Mouse (Mus musculus) thymus, postnatal 14 days (tissue): ENCODE measurements around the gene Klk1.

Experiments used
- DNase-seq: peaks from one replicate; pipeline ENCODE4 v3.0.0; 2021

Klk1 gene

DNA sequence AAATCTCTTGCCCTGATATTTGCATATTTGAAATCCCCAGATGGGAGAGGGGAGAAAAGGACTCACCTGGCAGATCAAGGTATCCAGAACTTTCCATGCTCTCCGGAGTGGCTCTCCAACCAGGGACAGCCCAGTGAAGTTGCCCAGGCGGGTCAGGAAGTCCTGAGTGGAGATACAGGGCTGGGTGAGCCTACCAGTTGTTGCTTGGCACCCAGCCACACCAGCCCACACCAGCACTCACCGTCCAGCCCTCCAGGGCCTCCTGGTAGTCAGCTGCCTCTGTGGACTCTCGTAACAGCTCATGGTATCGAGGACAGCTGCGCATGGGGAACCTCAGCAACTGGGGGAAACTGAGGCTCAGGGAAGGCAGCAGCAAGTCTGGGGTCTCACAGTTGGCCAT lies 29.8 kb downstream of the Klk1 start:
- DNase-seq = no peak

DNA sequence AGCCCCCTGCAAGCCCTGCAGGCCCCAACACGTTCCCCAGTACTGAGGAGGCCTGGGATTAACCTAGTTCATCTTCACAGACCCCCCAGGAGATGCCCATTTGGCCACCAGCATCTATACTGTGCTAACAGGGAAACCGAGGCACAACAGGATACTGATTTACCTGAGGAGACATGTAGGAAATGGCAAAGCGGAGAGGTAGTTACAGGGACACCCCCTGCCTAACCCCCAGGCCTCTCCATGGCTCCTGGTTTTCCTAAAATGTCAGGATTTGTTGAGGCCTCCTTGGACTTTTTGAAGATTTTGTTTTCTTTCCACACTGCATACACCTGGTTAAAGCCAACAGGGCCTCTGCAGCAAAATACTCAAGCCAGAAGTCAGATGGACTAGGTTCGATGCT lies 32.1 kb downstream of the Klk1 start, which contains the start of gene Acp4:
TSS of gene Acp4 (minus strand) at position 101 of the 400 bp plus-strand sequence.
- no peak for DNase-seq

DNA sequence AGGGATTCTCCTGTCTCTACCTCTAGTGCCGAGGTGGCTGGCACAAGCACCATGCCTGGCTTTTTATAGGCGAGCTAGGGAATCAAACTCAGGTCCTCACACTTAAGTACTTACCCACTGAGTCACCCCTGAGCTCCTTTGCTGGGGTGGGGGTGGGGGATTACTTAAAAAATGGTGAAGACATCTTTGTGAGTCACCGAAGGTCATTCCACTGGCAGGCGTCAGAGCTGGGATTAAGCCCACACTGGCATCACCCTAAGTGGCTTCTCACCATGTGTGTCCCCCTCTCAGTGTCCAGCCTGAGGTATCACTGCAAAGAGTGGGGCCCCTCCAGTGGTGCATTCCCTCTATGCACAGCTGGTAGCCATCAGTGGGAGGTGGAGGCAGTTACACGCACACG lies 35.2 kb downstream of the Klk1 start:
- no peak for DNase-seq

DNA sequence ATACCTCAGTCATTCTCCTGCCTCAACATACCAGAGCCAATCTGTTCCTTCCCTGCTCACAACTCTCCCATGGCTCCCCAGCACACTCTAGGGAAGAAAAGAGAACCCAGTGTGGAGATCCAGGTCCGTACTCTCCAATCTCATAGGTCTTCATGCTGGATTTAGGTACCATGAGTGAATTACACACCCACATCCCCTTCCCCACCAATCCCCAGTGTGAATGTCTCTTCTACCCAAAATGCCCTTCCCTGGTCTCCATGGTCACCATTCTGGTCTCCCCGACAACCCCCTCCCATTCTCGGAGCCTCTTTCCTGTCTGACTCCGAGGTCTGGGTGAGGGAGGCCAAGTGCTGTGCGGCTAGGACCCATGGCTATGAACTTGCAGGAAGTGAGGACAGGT lies 36.0 kb downstream of the Klk1 start, which contains the start of gene Gm15517:
TSS of gene Gm15517 (plus strand) at position 301 of the 400 bp plus-strand sequence.
- DNase-seq = no peak

DNA sequence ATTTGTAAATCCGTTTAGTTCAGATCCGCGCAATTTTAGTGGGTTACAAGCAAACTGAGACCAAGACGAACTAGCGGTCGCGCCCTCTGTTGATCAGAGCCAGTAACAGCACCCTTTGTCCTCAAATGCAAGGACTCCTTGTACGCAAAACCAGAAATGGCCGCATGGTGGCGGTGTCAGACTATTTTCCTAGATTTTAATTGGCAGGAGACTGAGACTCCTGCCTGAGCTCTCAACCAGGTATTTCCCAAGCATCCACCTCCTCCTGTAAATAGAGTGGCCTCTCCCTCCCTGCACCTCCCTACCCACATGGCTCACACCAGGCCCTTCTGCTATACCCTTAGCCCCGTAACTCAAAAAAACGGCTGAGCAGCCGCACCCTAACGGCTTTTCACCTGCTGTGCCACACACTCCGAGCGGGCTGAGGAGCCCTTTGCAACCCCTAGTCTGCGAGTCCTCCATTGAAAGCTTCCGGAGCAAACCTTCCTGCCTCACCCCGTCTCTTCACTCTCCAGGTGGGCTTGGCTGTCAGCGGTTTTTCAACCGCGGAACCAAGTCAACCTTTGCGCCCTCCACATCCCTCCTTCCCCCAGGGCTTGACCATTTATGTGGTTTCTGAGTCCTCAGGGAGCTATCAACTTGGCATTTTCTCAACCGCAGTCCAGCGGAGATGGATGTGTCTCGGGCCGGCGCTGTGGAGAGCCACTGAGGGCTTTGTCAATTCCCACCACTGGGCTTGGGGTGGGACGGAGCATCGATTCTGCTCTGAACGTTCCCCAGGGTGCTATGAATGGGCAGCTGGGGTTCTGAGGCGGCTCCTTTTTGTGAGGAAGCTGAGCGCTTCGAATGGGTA lies 37.9 kb downstream of the Klk1 start:
- DNase-seq = peak; percentile 94

DNA sequence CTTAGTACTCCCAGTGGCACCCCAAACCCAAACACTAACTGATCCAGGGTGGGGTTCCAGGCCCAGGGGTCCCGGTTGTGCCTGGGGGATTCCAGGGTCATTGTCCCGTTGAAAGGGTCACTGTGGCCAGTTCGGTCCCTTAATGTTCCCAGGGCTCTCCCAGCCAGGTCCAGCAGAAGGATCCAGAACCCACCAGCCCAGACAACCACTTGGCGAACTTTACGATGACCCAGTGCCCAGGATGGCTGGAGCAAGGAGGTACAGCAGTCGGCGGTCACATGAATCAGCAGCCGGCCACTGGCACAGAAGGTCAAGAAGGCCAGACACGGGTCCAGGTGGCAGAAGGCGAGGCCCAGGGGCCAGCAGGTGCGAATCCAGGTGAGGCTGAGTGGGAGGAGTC lies 43.0 kb downstream of the Klk1 start:
- no peak for DNase-seq

DNA sequence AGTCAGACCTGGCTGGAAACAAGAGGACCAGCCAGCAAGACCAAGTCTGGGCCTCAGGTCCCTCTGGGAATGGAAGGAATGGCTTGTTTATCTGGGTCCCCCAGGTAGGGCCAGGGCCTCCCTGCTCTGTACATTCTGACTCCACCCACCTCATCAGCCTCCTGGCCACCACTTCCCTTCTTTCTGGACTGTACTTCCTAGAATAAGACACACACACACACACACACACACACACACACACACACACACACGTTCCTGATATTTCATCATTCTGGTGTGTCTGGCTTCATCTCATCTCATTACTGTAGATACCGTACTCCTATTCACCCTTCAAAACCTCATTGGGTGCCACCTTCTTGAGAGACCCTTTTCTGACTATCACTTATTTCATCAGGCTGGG lies 44.2 kb downstream of the Klk1 start:
- DNase-seq = no peak

DNA sequence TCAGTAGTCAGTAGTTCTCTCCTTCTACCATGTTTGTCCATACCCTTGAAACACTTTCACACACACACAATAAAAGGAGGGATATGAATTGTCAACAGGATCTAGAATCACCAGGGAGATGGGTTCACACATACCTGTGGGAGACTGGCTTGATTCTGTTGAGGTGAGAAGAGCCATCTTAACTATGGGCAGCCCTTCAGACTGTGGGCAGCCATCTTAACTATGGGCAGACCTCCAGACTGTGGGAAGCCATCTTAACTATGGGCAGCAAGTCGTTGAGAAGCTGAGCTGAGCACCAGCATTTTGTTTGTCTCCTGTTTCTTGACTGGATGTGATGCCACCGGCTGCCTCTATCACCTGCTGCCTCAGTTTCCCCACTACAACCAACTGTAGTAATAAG lies 46.1 kb downstream of the Klk1 start:
- no peak for DNase-seq

DNA sequence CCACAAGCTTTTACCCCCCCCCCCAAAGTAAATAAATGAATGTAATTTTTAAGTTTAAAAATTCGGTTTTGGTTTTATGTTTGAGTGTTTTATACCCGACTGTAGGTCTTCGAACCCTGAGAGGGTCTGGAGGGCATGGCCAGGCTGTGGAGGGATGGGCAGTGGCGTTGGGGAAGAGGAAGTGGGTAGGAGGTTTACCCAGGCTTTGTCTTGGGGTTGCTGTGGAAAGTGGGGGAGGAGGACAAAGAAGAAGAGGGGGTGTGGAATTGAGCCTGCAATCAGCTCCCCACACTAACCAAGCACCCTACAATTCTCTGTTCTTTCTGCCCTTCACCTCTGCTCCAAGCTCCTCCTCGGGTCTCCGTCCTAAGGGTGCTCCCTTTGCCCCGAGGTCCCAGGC lies 47.4 kb downstream of the Klk1 start:
- no peak for DNase-seq

DNA sequence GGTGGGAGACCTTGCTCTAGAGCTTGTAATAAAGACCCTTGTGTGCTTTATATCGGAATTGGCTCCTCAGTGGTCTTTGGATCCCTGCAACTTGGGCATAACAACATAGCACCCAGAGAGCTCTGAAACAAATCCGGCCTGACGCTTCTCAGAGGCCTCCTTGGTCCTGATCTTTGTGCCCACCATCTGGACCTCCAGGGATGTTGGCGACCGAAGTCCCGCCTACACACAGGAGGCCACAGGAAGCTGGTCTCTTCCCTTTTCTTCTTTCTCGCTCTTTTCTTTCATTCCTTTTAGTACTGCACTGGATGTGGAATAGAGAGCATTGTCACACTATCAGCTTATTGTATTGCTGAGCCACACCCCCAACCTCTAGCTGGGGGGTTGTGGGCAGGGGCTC lies 48.3 kb downstream of the Klk1 start:
- DNase-seq = no peak

DNA sequence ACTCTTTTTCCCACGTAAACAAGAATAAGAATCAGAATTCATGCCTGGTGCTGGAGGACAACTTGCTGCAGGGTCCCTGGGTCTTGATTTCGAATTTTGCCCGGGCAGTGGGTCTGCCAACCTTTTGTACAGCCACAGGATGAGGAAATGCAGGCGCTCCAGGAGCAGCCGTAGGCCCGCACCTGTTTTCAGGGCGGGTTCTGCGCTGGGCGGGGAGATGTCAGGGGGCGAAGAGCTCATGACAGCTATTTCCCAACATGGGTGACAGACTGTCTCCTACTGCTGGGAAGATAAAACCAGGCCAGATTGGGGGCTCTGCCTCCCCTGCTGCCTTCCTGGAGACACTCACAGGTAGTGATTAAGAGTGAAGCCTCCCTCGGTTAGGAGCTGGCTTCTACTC lies 48.9 kb downstream of the Klk1 start:
- DNase-seq = no peak

DNA sequence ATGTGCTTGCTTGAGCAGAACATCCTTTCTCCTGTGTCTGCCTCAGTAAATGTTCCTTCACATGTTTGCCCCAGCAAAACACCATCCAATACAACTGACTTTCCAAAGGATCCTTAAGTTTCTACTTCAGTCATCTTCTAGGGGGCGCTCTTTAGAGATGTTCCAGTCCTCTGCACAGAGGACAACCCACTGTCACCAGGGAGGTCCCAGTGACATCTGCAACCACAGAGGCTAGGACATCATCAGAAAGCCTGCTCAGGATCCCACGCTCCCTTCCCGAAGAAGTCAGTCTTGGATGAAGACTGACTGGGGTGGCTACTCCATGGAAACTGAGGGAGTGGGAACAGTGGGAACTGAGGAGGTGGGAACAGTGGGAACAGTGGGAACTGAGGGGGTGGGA lies 50.4 kb downstream of the Klk1 start:
- no peak for DNase-seq

DNA sequence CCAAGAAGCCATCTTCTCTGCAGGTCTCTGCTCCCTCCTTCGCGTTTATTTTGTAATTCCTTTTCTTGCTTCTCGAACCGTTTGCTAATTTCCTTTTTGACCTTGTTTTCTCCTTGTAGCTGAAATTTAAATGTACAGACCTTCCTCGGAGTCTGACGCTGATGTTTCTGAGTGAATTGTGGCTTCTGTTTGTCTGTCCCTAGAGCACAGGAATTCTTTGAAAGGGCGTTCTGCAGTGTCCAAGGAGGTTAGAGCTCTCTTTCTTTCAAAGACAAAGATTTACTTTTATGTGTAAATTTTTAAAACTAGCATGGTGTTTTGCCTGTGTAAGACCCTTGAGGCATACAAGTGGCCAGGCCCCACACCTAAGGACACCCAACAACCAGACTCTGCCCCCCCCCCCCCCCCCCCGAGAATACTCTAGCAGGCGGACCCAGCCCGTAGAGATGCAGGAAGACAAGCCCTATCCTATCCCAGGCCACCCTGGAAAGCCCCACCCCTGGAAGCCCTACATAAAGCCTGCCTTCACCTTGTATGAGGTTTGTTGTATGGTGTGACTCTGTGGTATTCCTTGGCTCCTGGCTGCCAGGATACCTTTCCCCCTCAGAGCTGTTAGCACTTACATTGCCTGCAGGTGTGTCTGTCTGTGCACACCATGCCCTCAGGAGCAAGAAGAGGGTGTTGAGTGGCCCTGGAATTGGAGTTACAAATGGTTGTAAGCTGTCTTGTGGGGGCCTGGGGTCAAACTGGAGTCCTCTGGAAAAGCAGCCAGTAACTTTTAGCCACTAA lies 51.5 kb downstream of the Klk1 start:
- no peak for DNase-seq

DNA sequence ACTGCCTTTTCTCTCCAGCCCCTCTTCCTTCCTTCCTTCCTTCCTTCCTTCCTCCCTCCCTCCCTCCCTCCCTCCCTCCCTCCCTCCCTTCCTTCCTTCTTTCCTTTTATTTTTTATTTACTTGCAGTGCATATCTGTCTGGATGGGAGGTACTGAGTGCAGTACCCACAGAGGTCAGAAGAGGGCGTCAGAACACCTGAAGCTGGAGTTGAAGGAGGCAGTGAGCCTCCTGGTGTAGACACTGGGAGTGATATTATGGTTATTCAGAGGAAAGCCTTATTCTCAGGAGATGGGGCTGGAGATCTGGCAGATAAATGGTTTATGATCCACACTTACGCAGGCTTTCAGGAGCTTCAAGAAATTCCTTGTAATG lies 52.1 kb downstream of the Klk1 start:
- DNase-seq = peak; percentile 40
